8 mouse cellular contexts compared by ENCODE assay signal in genomic region chr4:134510845-134511411, GRCm38 (mm10). TPM values are rescaled to one million over a fixed set of nuclear protein-coding genes. Genes with fewer than 3 reads are reported as not detected.
DNase-seq lines count a peak whose midpoint lies in the region; ATAC-seq lines count a peak whose summit lies in the region.

Aunip (plus strand) TSS chr4:134510999.

- no peak within 1 kb of the TSS for H3K27ac ChIP-seq in hindbrain, embryonic 13.5 days

- H3K9ac ChIP-seq in hindbrain, embryonic 13.5 days = peak within 1 kb of the TSS; percentile 58

- no peaks in the 10 kb centered on the region for H3K9me3 ChIP-seq in hindbrain, embryonic 13.5 days

- peak; percentile 93 for ATAC-seq in hindbrain, embryonic 13.5 days (ENCODE audit: low FRiP score)

- DNase-seq in R1 (ENCODE audit: low read depth, low spot score) = peak; percentile 92
- DNase-seq in cerebellum, postnatal 10 days = peak; percentile 98
- DNase-seq in frontal cortex, postnatal 14 days (ENCODE audit: low spot score in 2 of 2) = peak; percentile 67 to 80
- peak; percentile 77 to 80 for DNase-seq in layer of hippocampus, postnatal 36 days
- DNase-seq in lung, postnatal 36 days = peak; percentile 94
- DNase-seq in retina, embryonic 14.5 days (ENCODE audit: low spot score) = peak; percentile 96
- peak; percentile 84 to 87 for DNase-seq in thymus, postnatal 36 days

- H3K4me3 ChIP-seq in hindbrain, embryonic 13.5 days = peak within 1 kb of the TSS; percentile 43

- H3K27me3 ChIP-seq in hindbrain, embryonic 13.5 days = 0 out of 2 replicates have a peak, but pooled peaks cover 3% of the 10 kb centered on the region

- H3K4me1 ChIP-seq in hindbrain, embryonic 13.5 days (replicated peaks) = peaks cover 6% of the 10 kb centered on the region

- H3K4me2 ChIP-seq in hindbrain, embryonic 13.5 days = peak within 1 kb of the TSS; percentile 84

- H3K36me3 ChIP-seq in hindbrain, embryonic 13.5 days = peaks cover 18% of the 10 kb centered on the region

- under 1% methylated on average over 42 of the region's 42 CpGs for WGBS in hindbrain, embryonic 13.5 days

RNA-seq across cellular contexts. Expression of gene Aunip, which starts in this region (rescaled TPM):
- polyA plus RNA-seq in hindbrain, embryonic 13.5 days (2015; fragmentation: Nextera tagmentation; extraction: Ambion mirVana) = 2.6 and 2.8 TPM in 2 replicates
- 1 to 10 TPM in 1 of 2 experiments, not detected in 1; 1.3 TPM for total RNA-seq in layer of hippocampus, postnatal 36 days (2021)
